Mouse (Mus musculus): ENCODE results near the gene Trabd2b.

GRCm38 (mm10) chr4:114533894-114534754 lies 127.6 kb downstream of the Trabd2b start:
- TF ChIP-seq ZC3H11A (IDR thresholded peaks at IDR 0.05; ENCODE audit: low read depth, low read length) (no peak), CTCF (IDR thresholded peaks at IDR 0.05 in 2 of 3, conservative IDR thresholded peaks at IDR 0.05 in 1 of 3; ENCODE audit: control insufficient read depth in 1 of 3, insufficient read depth in 1 of 3, low read depth in 2 of 3, low read length in 3 of 3, poor library complexity in 1 of 3, severe bottlenecking in 1 of 3) (no peak)
